Mouse (Mus musculus) small intestine, adult 2 months (tissue): Measurements from ENCODE around the gene Ssu2.

Source experiments
- CTCF ChIP-seq: fragments of 200-500 bp; IDR thresholded peaks from 2 replicates; pipeline ENCODE4 v1.5.1; 2012; ENCODE audit warnings: low read depth, mild to moderate bottlenecking, control low read depth, inconsistent platforms, low read length, moderate library complexity, mixed read lengths; ENCODE audit not compliant: insufficient replicate concordance, insufficient read length; ENCODE audit errors: extremely low read depth
- POLR2A ChIP-seq: fragments of 200-500 bp; IDR thresholded peaks from 2 replicates; pipeline ENCODE4 v1.6.1; 2012; ENCODE audit warnings: low read depth, mild to moderate bottlenecking, control low read depth, inconsistent platforms, low read length, moderate library complexity

GRCm38 (mm10) chr6:112423746-112424501, 36.1 kb upstream of the Ssu2 start:
- no peak for TF ChIP-seq CTCF
- TF ChIP-seq POLR2A: no peak
